ENCODE assay signal across 8 mouse cellular contexts in genomic region chr8:95807331-95807843, GRCm38 (mm10). TPM values are rescaled to one million over a fixed set of nuclear protein-coding genes. Genes with fewer than 3 reads are reported as not detected.
DNase-seq lines count a peak whose midpoint lies in the region; ATAC-seq and TF ChIP-seq lines count a peak whose summit lies in the region.

TSS of gene Cnot1 (minus strand) at chr8:95807464.

- peaks cover 14% of the 10 kb centered on the region for H3K4me1 ChIP-seq in bone marrow macrophage, adult 2 months (ENCODE audit: control insufficient read depth, insufficient read depth, low read length)
- H3K4me1 ChIP-seq in embryonic fibroblast, embryonic 13.5 days (ENCODE audit: control insufficient read depth, insufficient read depth, low read length), result peaks cover 6% of the 10 kb centered on the region; the same call in 1 of the 2 replicates
- peaks cover 14% of the 10 kb centered on the region for H3K4me1 ChIP-seq in kidney, embryonic 14.5 days (ENCODE audit: control insufficient read depth, insufficient read depth, low read length)
- peaks cover 21% of the 10 kb centered on the region for H3K4me1 ChIP-seq in limb, embryonic 15.5 days

- peak within 1 kb of the TSS; percentile 84 for H3K27ac ChIP-seq in bone marrow macrophage, adult 2 months (ENCODE audit: insufficient read depth, low read depth, low read length)
- H3K27ac ChIP-seq in embryonic fibroblast, embryonic 13.5 days (ENCODE audit: insufficient read depth, low read length), result peak within 1 kb of the TSS; percentile 92
- peak within 1 kb of the TSS; percentile 91 for H3K27ac ChIP-seq in kidney, embryonic 14.5 days (ENCODE audit: low read depth, low read length)
- H3K27ac ChIP-seq in limb, embryonic 15.5 days, result peak within 1 kb of the TSS; percentile 97

- peak; percentile 97 for ATAC-seq in kidney, embryonic 14.5 days (ENCODE audit: low FRiP score, low TSS enrichment)
- ATAC-seq in limb, embryonic 15.5 days (ENCODE audit: insufficient number of reproducible peaks, low FRiP score, low TSS enrichment, low read depth), result peak; percentile 97

- under 1% methylated on average over 44 of the region's 44 CpGs for WGBS in kidney, embryonic 14.5 days
- under 1% methylated on average over 44 of the region's 44 CpGs for WGBS in limb, embryonic 15.5 days

- H3K27me3 ChIP-seq in kidney, embryonic 14.5 days (ENCODE audit: control insufficient read depth, insufficient read depth, low read length), result no peaks in the 10 kb centered on the region
- H3K27me3 ChIP-seq in limb, embryonic 15.5 days, result no peaks in the 10 kb centered on the region

- H3K4me3 ChIP-seq in bone marrow macrophage, adult 2 months (ENCODE audit: insufficient read depth, low read length), result peak within 1 kb of the TSS; percentile 75
- H3K4me3 ChIP-seq in embryonic fibroblast, embryonic 13.5 days (ENCODE audit: insufficient read depth, low read length), result peak within 1 kb of the TSS; percentile 98
- peak within 1 kb of the TSS; percentile 100 for H3K4me3 ChIP-seq in kidney, embryonic 14.5 days (ENCODE audit: low read length)
- H3K4me3 ChIP-seq in limb, embryonic 15.5 days, result peak within 1 kb of the TSS; percentile 98

- H3K9me3 ChIP-seq in kidney, embryonic 14.5 days (ENCODE audit: control insufficient read depth, low read length), result no peaks in the 10 kb centered on the region
- H3K9me3 ChIP-seq in limb, embryonic 15.5 days, result no peaks in the 10 kb centered on the region

- peaks cover 3% of the 10 kb centered on the region; the same call in 1 of the 2 replicates for H3K36me3 ChIP-seq in kidney, embryonic 14.5 days (ENCODE audit: control insufficient read depth, insufficient read depth, low read length)
- H3K36me3 ChIP-seq in limb, embryonic 15.5 days, result 0 out of 2 replicates have a peak, but pooled peaks cover 4% of the 10 kb centered on the region

- peak within 1 kb of the TSS; percentile 73 for H3K4me2 ChIP-seq in kidney, embryonic 14.5 days (replicated peaks; ENCODE audit: low read depth, low read length)
- peak within 1 kb of the TSS; percentile 74 for H3K4me2 ChIP-seq in limb, embryonic 15.5 days

- no peak for TF ChIP-seq CTCF in bone marrow macrophage, adult 2 months (IDR thresholded peaks at IDR 0.05; ENCODE audit: low read depth, low read length)
- no peak for TF ChIP-seq CTCF in embryonic fibroblast, embryonic 13.5 days (IDR thresholded peaks at IDR 0.05; ENCODE audit: borderline replicate concordance, insufficient read depth, low read length)

- no peak for TF ChIP-seq POLR2A in bone marrow macrophage, adult 2 months (IDR thresholded peaks at IDR 0.05; ENCODE audit: borderline replicate concordance, low read depth, low read length)
- peak; percentile 62; the same call in 1 of the 2 replicates for TF ChIP-seq POLR2A in embryonic fibroblast, embryonic 13.5 days (IDR thresholded peaks at IDR 0.05; ENCODE audit: low read depth, low read length)

- DNase-seq in A20 (ENCODE audit: low read depth, low spot score), result peak; percentile 99
- DNase-seq in heart, adult 9 months (ENCODE audit: low spot score in 2 of 2), result peak; percentile 97 to 99
- peak; percentile 95 to 96 for DNase-seq in monocyte, adult 2 months (ENCODE audit: low read depth in 1 of 2, low spot score in 2 of 2)
- peak; percentile 96 to 97 for DNase-seq in spleen, postnatal 36 days (ENCODE audit: low spot score in 2 of 2)

- peak within 1 kb of the TSS; percentile 99 for H3K9ac ChIP-seq in kidney, embryonic 14.5 days (ENCODE audit: low read depth, low read length)
- H3K9ac ChIP-seq in limb, embryonic 15.5 days, result peak within 1 kb of the TSS; percentile 87

RNA-seq across cellular contexts. Expression of gene Cnot1, which starts in this region (rescaled TPM):
- 58.5 and 66.1 TPM in 2 replicates for polyA plus RNA-seq in bone marrow macrophage, adult 2 months (2012; ENCODE audit: insufficient read depth, insufficient read length, missing spikeins)
- polyA plus RNA-seq in embryonic fibroblast, embryonic 13.5 days (2011; ENCODE audit: insufficient read length, low read depth, missing spikeins), result 124 and 145 TPM in 2 replicates
- polyA plus RNA-seq in kidney, embryonic 14.5 days (2014; fragmentation: Nextera tagmentation; extraction: Ambion mirVana), result 75.4 and 128 TPM in 2 replicates
- 46.7 and 52.9 TPM in 2 replicates for polyA plus RNA-seq in limb, embryonic 15.5 days (2015; fragmentation: Nextera tagmentation; extraction: Ambion mirVana)

Comparison
In these comparisons a context has a peak if more than half of its experiments do, and no peak if none do; other contexts are left out.
1. Peak in every context shown above with its lines: DNase-seq, ATAC-seq, H3K4me3 ChIP-seq and H3K27ac ChIP-seq.